Mouse (Mus musculus): Measurements from ENCODE around the gene Gsto2. TPM values are rescaled to one million over a fixed set of nuclear protein-coding genes. Genes with fewer than 3 reads are reported as not detected.
"Not testable (repeated sequence)": the region's sequence is repeated elsewhere in the genome, so short reads cannot be mapped to it uniquely, and the experiment has no call there.

The Gsto2 gene
- total and polyA plus RNA-seq, 3 experiments = 1.6 to 2.7 (median 2.6) TPM

DNA sequence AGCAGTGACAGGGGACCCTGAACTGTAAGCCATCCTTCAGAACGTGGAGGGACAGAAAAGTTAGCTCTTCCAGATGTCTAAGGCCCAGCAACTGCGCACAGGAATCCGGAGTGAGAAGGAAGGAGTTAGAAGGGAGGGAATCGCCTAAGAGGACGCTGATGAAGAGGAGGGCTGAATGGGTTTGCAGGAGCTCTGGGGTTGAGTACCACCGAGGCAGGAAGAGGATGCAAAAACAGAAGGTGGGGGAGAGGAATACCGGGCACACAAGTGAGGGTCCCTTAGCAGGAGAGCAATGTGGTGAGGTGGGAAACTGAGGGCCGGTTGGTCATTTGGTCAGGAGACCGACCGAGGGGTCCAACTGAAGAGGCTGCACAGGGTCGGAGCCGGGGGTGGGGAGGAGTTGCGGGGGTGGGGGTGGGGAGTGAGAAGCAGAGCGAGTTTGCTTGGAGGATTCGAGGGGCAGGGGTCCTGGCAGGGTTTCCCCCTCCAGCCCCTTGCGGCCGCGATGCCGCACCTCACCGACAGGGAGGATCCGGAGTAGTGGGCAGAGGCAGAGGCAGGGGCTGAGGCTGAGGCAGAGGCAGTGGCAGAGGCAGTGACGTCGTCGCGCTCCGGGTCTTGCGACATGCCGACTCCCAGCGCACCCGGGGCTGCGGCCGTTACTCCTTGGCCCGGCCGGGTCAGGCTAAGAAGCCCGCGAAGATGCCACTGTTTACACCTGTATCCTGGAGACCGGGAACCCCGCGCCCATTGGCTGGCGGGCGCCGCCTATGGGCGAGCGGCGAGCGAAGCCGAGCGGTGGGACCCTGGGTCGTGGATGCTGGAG, 28.4 kb upstream of the Gsto2 start:
- WGBS = 5% methylated on average over 49 of the region's 49 CpGs
- TF ChIP-seq POLR2A (IDR thresholded peaks at IDR 0.05; ENCODE audit: insufficient read depth, low read depth, low read length) (no peak), CTCF (IDR thresholded peaks at IDR 0.05) (peak; percentile 61)

DNA sequence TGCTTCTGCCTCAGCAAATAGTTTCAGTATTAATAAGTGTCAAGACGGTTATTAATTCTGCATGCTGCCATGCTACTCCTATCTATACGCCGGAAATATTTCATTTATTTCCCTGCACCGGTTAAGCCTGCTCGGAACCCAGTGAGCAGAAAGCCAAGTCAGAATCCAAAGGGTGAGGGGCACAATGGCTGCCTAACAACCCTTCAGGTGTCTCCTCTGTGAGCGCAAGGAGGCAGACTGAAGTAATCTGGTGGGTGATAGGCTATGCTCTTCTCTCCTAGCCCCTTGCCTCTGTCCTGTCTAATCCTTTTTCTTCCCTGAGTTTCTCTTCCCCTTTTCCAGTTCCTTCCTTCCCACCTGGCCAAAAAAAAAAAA, 27.8 kb upstream of the Gsto2 start:
- Histone ChIP-seq H3K36me3 (ENCODE audit: control insufficient read depth, insufficient read depth, low read length) (no peaks in the 10 kb centered on the region), H3K79me2 (replicated peaks; ENCODE audit: control insufficient read depth, insufficient read depth, low read length) (no peaks in the 10 kb centered on the region), H3K9ac (ENCODE audit: low read depth, low read length) (no peak overlapping the region), H3K4me1 (ENCODE audit: control insufficient read depth, insufficient read depth, low read length) (peaks cover 2% of the 10 kb centered on the region), H3K27ac (no peak overlapping the region), H3K27me3 (ENCODE audit: control insufficient read depth, insufficient read depth, low read length) (peaks cover 4% of the 10 kb centered on the region; the same call in 1 of the 2 replicates), H3K4me3 (peak overlapping the region; percentile 45)
- no peak for DNase-seq
- 6% methylated on average over 6 of the region's 6 CpGs for WGBS
- intact Hi-C loops (cut with DNase I) = no loop called here
- no peak for TF ChIP-seq CTCF (IDR thresholded peaks at IDR 0.05)
- no peak for TF ChIP-seq EP300 (IDR thresholded peaks at IDR 0.05; ENCODE audit: insufficient read depth, low read depth, low read length)
- TF ChIP-seq POLR2A (IDR thresholded peaks at IDR 0.05; ENCODE audit: insufficient read depth, low read depth, low read length) = no peak

More for the DNA sequence above, 28.4 kb upstream of the Gsto2 start:
- H3K27ac ChIP-seq = no peak overlapping the region
- no peaks in the 10 kb centered on the region for H3K36me3 ChIP-seq (ENCODE audit: control insufficient read depth, insufficient read depth, low read length)
- intact Hi-C loops (cut with DNase I) = no loop called here
- DNase-seq = peak; percentile 50 to 54
- peaks cover 2% of the 10 kb centered on the region for H3K4me1 ChIP-seq (ENCODE audit: control insufficient read depth, insufficient read depth, low read length)
- H3K4me3 ChIP-seq = peak overlapping the region; percentile 45
- H3K9ac ChIP-seq (ENCODE audit: low read depth, low read length) = no peak overlapping the region
- no peaks in the 10 kb centered on the region for H3K79me2 ChIP-seq (replicated peaks; ENCODE audit: control insufficient read depth, insufficient read depth, low read length)
- H3K27me3 ChIP-seq (ENCODE audit: control insufficient read depth, insufficient read depth, low read length) = peaks cover 4% of the 10 kb centered on the region; the same call in 1 of the 2 replicates

DNA sequence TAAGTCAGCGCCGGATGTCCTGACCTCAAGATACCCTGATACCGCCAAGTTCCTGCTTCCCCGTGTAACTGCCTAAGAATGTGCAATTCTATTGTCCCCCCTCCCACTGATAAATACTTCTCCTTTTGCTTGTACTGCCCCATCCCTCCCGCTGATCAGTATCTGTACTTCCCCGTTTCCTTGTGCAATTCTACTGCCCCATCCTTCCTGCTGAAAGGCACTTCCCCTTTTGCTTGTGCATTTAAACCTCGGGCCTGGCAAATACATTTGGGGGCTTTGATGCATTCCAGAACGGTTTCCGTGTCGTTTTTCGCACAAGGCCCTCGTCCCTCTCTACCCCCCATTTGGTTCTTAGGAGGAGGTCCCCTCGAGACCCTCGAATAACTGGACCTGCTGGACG, 24.1 kb upstream of the Gsto2 start:
- H3K36me3 ChIP-seq (ENCODE audit: control insufficient read depth, insufficient read depth, low read length); H3K27ac ChIP-seq; intact Hi-C loops (cut with DNase I); H3K4me3 ChIP-seq; H3K9ac ChIP-seq (ENCODE audit: low read depth, low read length); H3K4me1 ChIP-seq (ENCODE audit: control insufficient read depth, insufficient read depth, low read length); DNase-seq; H3K27me3 ChIP-seq (ENCODE audit: control insufficient read depth, insufficient read depth, low read length); H3K79me2 ChIP-seq (replicated peaks; ENCODE audit: control insufficient read depth, insufficient read depth, low read length): not testable (repeated sequence)
- WGBS = 60% methylated on average over 15 of the region's 15 CpGs

DNA sequence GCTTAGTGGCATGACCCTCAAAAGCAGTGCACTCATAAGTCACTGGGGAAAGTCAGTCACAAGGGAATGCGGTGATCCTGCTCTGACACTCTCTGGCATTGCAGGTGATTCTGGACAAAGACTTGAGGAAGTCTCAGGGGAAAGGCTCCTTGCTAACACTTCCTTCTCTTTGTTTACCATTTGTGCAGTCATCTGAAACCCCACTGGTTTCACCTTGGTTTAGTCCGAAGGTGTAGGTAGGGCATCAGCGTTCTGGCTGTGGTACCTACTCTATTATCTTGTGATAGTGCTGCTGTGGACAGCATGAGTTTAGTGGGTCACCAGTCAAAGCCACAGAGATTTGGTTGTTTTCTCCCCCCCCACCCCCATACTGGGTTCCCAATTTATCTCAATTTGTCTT, 15.6 kb upstream of the Gsto2 start:
- 82% methylated on average over 3 of the region's 3 CpGs for WGBS

DNA sequence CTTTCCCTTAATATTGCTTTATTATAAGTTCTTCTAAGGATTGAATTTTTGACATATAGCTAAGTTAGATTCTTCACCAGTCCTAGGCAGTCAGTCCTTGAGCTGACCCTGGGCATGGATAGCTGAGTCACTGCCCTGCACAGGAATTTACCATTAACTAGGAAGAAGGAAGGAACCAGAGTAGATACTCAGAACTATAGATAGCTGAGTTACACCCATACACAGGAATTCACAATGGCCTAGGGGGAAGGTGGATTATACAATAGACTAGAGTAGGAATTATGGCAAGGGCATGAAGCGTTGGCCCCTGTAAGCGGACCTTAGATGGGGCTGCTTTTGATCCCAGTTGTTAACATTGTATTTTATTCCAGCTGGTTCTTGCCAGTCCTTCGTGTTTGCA, 13.2 kb upstream of the Gsto2 start:
- intact Hi-C loops (cut with DNase I); H3K36me3 ChIP-seq (ENCODE audit: control insufficient read depth, insufficient read depth, low read length); H3K4me3 ChIP-seq; H3K9ac ChIP-seq (ENCODE audit: low read depth, low read length); H3K27me3 ChIP-seq (ENCODE audit: control insufficient read depth, insufficient read depth, low read length); H3K79me2 ChIP-seq (replicated peaks; ENCODE audit: control insufficient read depth, insufficient read depth, low read length); DNase-seq; H3K4me1 ChIP-seq (ENCODE audit: control insufficient read depth, insufficient read depth, low read length); H3K27ac ChIP-seq: not testable (repeated sequence)
- WGBS = 75% methylated on average over 3 of the region's 3 CpGs

More for the DNA sequence above, 15.6 kb upstream of the Gsto2 start:
- Histone ChIP-seq H3K27ac (no peak overlapping the region), H3K27me3 (ENCODE audit: control insufficient read depth, insufficient read depth, low read length) (no peaks in the 10 kb centered on the region), H3K9ac (ENCODE audit: low read depth, low read length) (no peak overlapping the region), H3K79me2 (replicated peaks; ENCODE audit: control insufficient read depth, insufficient read depth, low read length) (no peaks in the 10 kb centered on the region), H3K36me3 (ENCODE audit: control insufficient read depth, insufficient read depth, low read length) (no peaks in the 10 kb centered on the region), H3K4me1 (ENCODE audit: control insufficient read depth, insufficient read depth, low read length) (peaks cover 3% of the 10 kb centered on the region), H3K4me3 (no peak overlapping the region)
- TF ChIP-seq POLR2A (IDR thresholded peaks at IDR 0.05; ENCODE audit: insufficient read depth, low read depth, low read length) (no peak), CTCF (IDR thresholded peaks at IDR 0.05) (no peak), EP300 (IDR thresholded peaks at IDR 0.05; ENCODE audit: insufficient read depth, low read depth, low read length) (no peak)
- intact Hi-C loops (cut with DNase I) = no loop called here
- DNase-seq = no peak

DNA sequence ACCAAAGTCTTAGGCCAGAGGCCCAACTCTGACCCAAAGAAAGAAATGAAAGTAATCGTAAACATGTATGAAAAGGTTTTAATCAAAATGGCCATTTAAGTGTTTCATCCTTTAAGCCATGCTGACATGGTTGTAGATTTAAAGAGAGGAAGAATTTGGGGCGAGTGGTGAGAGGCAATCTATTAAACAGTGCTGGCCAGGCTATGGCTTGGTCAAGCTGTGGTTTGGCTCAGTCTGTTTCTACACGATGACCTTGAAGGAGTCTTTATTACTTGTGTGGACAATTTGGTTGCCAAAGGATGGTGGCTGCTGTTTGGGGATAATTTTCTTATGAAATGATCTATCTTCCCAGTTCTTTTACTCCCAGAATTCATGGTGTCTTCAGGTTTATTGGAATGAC, 12.3 kb upstream of the Gsto2 start:
- Histone ChIP-seq H3K79me2 (replicated peaks; ENCODE audit: control insufficient read depth, insufficient read depth, low read length) (no peaks in the 10 kb centered on the region), H3K9ac (ENCODE audit: low read depth, low read length) (no peak overlapping the region), H3K27ac (no peak overlapping the region), H3K36me3 (ENCODE audit: control insufficient read depth, insufficient read depth, low read length) (no peaks in the 10 kb centered on the region), H3K27me3 (ENCODE audit: control insufficient read depth, insufficient read depth, low read length) (no peaks in the 10 kb centered on the region), H3K4me1 (ENCODE audit: control insufficient read depth, insufficient read depth, low read length) (peaks cover 3% of the 10 kb centered on the region), H3K4me3 (no peak overlapping the region)
- DNase-seq = no peak
- intact Hi-C loops (cut with DNase I) = no loop called here
- TF ChIP-seq EP300 (IDR thresholded peaks at IDR 0.05; ENCODE audit: insufficient read depth, low read depth, low read length) = no peak
- no peak for TF ChIP-seq CTCF (IDR thresholded peaks at IDR 0.05)
- no peak for TF ChIP-seq POLR2A (IDR thresholded peaks at IDR 0.05; ENCODE audit: insufficient read depth, low read depth, low read length)
- 86% methylated on average over 3 of the region's 3 CpGs for WGBS
